Mouse (Mus musculus): ENCODE measurements around the gene Arfrp1.

DNA sequence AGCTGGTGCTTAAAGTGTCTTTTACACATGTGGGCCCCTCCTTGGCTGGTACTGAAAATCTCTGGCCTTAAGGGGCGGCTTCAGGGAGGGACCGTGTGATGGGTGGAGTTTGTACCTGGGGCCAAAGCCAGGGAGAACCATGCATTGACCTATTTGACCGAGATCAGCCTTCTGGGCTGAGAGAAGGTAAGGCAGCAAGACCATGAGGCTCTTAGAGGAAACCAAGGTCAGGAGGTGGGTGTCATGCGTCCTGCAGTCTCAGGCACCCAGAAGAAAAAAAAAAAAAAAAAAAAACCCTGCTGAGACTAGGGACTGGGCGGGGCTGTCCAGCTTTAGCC lies 52.2 kb downstream of the Arfrp1 start:
- TF ChIP-seq REST (IDR thresholded peaks at IDR 0.05; ENCODE audit: insufficient read depth, insufficient read length): no peak
- no peak for TF ChIP-seq POLR2A (IDR thresholded peaks at IDR 0.05; ENCODE audit: insufficient read length, low read depth)
- TF ChIP-seq CEBPB (IDR thresholded peaks at IDR 0.05; ENCODE audit: insufficient read depth, poor library complexity, severe bottlenecking): no peak
- no peak for TF ChIP-seq MAX (IDR thresholded peaks at IDR 0.05; ENCODE audit: low read depth)
- TF ChIP-seq SRF (IDR thresholded peaks at IDR 0.05; ENCODE audit: control insufficient read depth, insufficient read length, low read depth): no peak
- TF ChIP-seq TCF12 (IDR thresholded peaks at IDR 0.05; ENCODE audit: insufficient read depth, poor library complexity, severe bottlenecking): no peak
